Mouse (Mus musculus): Measurements from ENCODE around the gene Gm13420. TPM values are rescaled to one million over a fixed set of nuclear protein-coding genes. Genes with fewer than 3 reads are reported as not detected.
"Not testable (repeated sequence)": the region's sequence is repeated elsewhere in the genome, so short reads cannot be mapped to it uniquely, and the experiment has no call there.

Gm13420 gene
- polyA plus RNA-seq, 1 experiment from 2014 or later: 0.21 TPM

DNA sequence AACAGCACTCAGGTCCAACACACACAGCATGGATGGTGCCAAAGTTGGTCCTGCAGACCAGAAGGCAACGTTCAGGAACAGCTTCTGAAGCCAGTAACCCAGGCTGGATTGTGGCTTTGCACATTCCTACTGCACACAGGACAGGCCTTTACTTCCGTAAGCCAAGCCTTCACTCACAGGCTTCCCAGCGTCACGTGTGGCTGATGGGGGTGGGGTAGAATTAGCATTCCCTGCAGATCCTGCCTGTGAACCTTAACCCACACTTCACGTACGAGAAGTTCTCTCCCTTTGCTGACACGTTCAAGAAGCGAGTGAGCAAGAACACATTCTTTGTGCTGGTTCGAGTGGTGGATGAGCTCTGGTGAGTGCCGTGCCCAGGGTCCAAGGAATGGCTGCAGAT lies 18.9 kb downstream of the Gm13420 start:
- no peak overlapping the region for H3K4me2 ChIP-seq
- H3K9ac ChIP-seq: no peak overlapping the region
- H3K9me3 ChIP-seq: no peaks in the 10 kb centered on the region
- 92% methylated on average over 10 of the region's 10 CpGs for WGBS
- no peak overlapping the region for H3K27ac ChIP-seq
- no peaks in the 10 kb centered on the region for H3K4me1 ChIP-seq
- no peak overlapping the region for H3K4me3 ChIP-seq
- no peak for ATAC-seq (replicated peaks)
- peaks cover 59% of the 10 kb centered on the region for H3K36me3 ChIP-seq (replicated peaks)
- H3K27me3 ChIP-seq (replicated peaks): no peaks in the 10 kb centered on the region

- no peaks in the 10 kb centered on the region for H3K27me3 ChIP-seq (replicated peaks)
- H3K27ac ChIP-seq: no peak overlapping the region
- H3K4me2 ChIP-seq: no peak overlapping the region
- no peak for ATAC-seq (replicated peaks)
- WGBS: 82% methylated on average over 3 of the region's 3 CpGs
- no peaks in the 10 kb centered on the region for H3K9me3 ChIP-seq
- H3K4me3 ChIP-seq: no peak overlapping the region
- H3K4me1 ChIP-seq: no peaks in the 10 kb centered on the region
- H3K36me3 ChIP-seq (replicated peaks): peaks cover 54% of the 10 kb centered on the region
- H3K9ac ChIP-seq: no peak overlapping the region
Observed at GRCm38 (mm10) chr2:29731545-29731944, 19.9 kb downstream of the Gm13420 start.

DNA sequence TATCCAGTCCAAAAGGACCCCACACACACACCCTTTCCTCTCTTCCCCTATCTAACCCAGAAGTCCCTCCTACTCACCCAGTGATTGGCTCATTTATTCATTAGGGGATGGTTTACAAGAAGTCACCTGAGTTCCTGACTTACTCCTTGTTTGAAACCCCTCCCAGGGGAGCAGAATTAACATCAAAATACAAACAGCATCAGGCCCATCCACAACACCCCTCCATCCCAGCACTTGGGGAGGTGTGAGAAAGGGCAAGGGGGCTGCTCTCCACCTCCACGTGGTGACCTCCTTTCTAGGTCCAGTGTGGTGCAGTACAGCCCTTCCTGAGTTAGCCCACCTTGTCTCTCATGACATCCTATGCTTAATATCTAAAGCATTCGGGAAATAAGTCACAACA lies 22.0 kb downstream of the Gm13420 start:
- 52% methylated on average over 2 of the region's 2 CpGs for WGBS
- H3K36me3 ChIP-seq (replicated peaks): peaks cover 62% of the 10 kb centered on the region

GRCm38 (mm10) chr2:29724664-29725365 lies 26.7 kb downstream of the Gm13420 start:
- H3K9ac ChIP-seq: no peak overlapping the region
- no peak overlapping the region for H3K4me3 ChIP-seq
- no peaks in the 10 kb centered on the region for H3K27me3 ChIP-seq (replicated peaks)
- WGBS: 84% methylated on average over 5 of the region's 5 CpGs
- H3K4me2 ChIP-seq: no peak overlapping the region
- H3K9me3 ChIP-seq: no peaks in the 10 kb centered on the region
- H3K27ac ChIP-seq: no peak overlapping the region
- ATAC-seq (replicated peaks): no peak
- H3K4me1 ChIP-seq: no peaks in the 10 kb centered on the region
- H3K36me3 ChIP-seq (replicated peaks): peaks cover 53% of the 10 kb centered on the region

More for the DNA sequence above, 22.0 kb downstream of the Gm13420 start:
- no peak overlapping the region for H3K4me3 ChIP-seq
- no peak for ATAC-seq (replicated peaks)
- no peak overlapping the region for H3K9ac ChIP-seq
- H3K9me3 ChIP-seq: no peaks in the 10 kb centered on the region
- no peaks in the 10 kb centered on the region for H3K27me3 ChIP-seq (replicated peaks)
- H3K27ac ChIP-seq: no peak overlapping the region
- no peak overlapping the region for H3K4me2 ChIP-seq
- no peaks in the 10 kb centered on the region for H3K4me1 ChIP-seq

- Histone ChIP-seq H3K4me3 (no peak overlapping the region), H3K9ac (no peak overlapping the region), H3K4me1 (no peaks in the 10 kb centered on the region), H3K4me2 (no peak overlapping the region), H3K27ac (no peak overlapping the region), H3K27me3 (replicated peaks) (no peaks in the 10 kb centered on the region), H3K9me3 (no peaks in the 10 kb centered on the region), H3K36me3 (replicated peaks) (peaks cover 45% of the 10 kb centered on the region; the same call in 1 of the 2 replicates)
- no peak for ATAC-seq (replicated peaks)
- WGBS: 98% methylated on average over 3 of the region's 3 CpGs
Observed at GRCm38 (mm10) chr2:29723132-29723531, 28.4 kb downstream of the Gm13420 start.

GRCm38 (mm10) chr2:29718581-29718980 lies 32.9 kb downstream of the Gm13420 start:
- H3K27me3 ChIP-seq (replicated peaks): no peaks in the 10 kb centered on the region
- no peak for ATAC-seq (replicated peaks)
- H3K9ac ChIP-seq: no peak overlapping the region
- no peak overlapping the region for H3K27ac ChIP-seq
- no peak overlapping the region for H3K4me2 ChIP-seq
- H3K4me3 ChIP-seq: no peak overlapping the region
- peaks cover 17% of the 10 kb centered on the region; the same call in 1 of the 2 replicates for H3K36me3 ChIP-seq (replicated peaks)
- no peaks in the 10 kb centered on the region for H3K4me1 ChIP-seq
- WGBS: 90% methylated on average over 5 of the region's 5 CpGs
- H3K9me3 ChIP-seq: no peaks in the 10 kb centered on the region

DNA sequence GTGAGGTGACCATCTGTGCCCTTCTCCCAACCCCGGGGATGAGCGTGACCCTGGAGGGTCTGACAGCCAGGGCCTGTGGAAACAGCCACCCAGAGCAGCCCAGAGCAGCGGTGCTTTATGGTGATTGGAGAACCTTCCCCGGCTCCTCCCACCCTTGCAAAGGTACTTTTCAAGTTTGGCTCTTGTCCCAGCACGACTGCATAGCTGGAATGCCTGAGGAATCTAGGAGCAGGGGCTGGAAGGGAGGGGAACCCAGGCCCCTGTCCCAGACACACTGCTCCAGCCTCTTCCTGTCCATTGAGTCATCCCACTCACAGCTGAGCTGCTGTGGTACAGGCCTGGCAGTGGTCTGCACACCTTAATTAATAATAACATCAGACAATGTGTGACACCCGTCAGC lies 34.8 kb downstream of the Gm13420 start:
- Histone ChIP-seq H3K27me3 (replicated peaks) (no peaks in the 10 kb centered on the region), H3K4me1 (no peaks in the 10 kb centered on the region), H3K4me2 (no peak overlapping the region), H3K36me3 (replicated peaks) (peaks cover 12% of the 10 kb centered on the region; the same call in 1 of the 2 replicates), H3K9me3 (no peaks in the 10 kb centered on the region), H3K4me3 (no peak overlapping the region), H3K27ac (no peak overlapping the region; the same call in 1 of the 2 replicates), H3K9ac (no peak overlapping the region)
- WGBS: 20% methylated on average over 6 of the region's 6 CpGs
- no peak for ATAC-seq (replicated peaks)

- ATAC-seq (replicated peaks): no peak
- no peaks in the 10 kb centered on the region for H3K27me3 ChIP-seq (replicated peaks)
- 47% methylated on average over 7 of the region's 7 CpGs for WGBS
- no peaks in the 10 kb centered on the region for H3K9me3 ChIP-seq
- H3K9ac ChIP-seq: no peak overlapping the region
- no peaks in the 10 kb centered on the region for H3K4me1 ChIP-seq
- H3K4me2 ChIP-seq: no peak overlapping the region
- no peak overlapping the region; the same call in 1 of the 2 replicates for H3K27ac ChIP-seq
- H3K4me3 ChIP-seq: no peak overlapping the region
- peaks cover 13% of the 10 kb centered on the region; the same call in 1 of the 2 replicates for H3K36me3 ChIP-seq (replicated peaks)
Observed at GRCm38 (mm10) chr2:29716143-29716542, 35.3 kb downstream of the Gm13420 start.

GRCm38 (mm10) chr2:29714127-29714526 lies 37.4 kb downstream of the Gm13420 start:
- Histone ChIP-seq H3K36me3 (replicated peaks) (peaks cover 12% of the 10 kb centered on the region; the same call in 1 of the 2 replicates), H3K4me1 (no peaks in the 10 kb centered on the region), H3K27ac (no peak overlapping the region), H3K4me3 (no peak overlapping the region), H3K9me3 (no peaks in the 10 kb centered on the region), H3K4me2 (no peak overlapping the region), H3K27me3 (replicated peaks) (no peaks in the 10 kb centered on the region), H3K9ac (no peak overlapping the region)
- WGBS: 96% methylated on average over 5 of the region's 5 CpGs
- ATAC-seq (replicated peaks): no peak

GRCm38 (mm10) chr2:29713501-29713900 lies 38.0 kb downstream of the Gm13420 start:
- Histone ChIP-seq H3K9me3 (no peaks in the 10 kb centered on the region), H3K4me3 (no peak overlapping the region), H3K4me2 (no peak overlapping the region), H3K36me3 (replicated peaks) (peaks cover 12% of the 10 kb centered on the region; the same call in 1 of the 2 replicates), H3K9ac (no peak overlapping the region), H3K4me1 (no peaks in the 10 kb centered on the region), H3K27me3 (replicated peaks) (no peaks in the 10 kb centered on the region), H3K27ac (no peak overlapping the region)
- 100% methylated on average over 2 of the region's 2 CpGs for WGBS
- ATAC-seq (replicated peaks): no peak

GRCm38 (mm10) chr2:29711877-29712276 lies 39.6 kb downstream of the Gm13420 start:
- no peak overlapping the region for H3K4me3 ChIP-seq
- no peak overlapping the region for H3K9ac ChIP-seq
- no peak overlapping the region for H3K27ac ChIP-seq
- H3K4me1 ChIP-seq: no peaks in the 10 kb centered on the region
- H3K4me2 ChIP-seq: no peak overlapping the region
- H3K36me3 ChIP-seq (replicated peaks): peaks cover 22% of the 10 kb centered on the region
- no peak for ATAC-seq (replicated peaks)
- no peaks in the 10 kb centered on the region for H3K9me3 ChIP-seq
- no peaks in the 10 kb centered on the region for H3K27me3 ChIP-seq (replicated peaks)
- WGBS: 88% methylated on average over 5 of the region's 5 CpGs

DNA sequence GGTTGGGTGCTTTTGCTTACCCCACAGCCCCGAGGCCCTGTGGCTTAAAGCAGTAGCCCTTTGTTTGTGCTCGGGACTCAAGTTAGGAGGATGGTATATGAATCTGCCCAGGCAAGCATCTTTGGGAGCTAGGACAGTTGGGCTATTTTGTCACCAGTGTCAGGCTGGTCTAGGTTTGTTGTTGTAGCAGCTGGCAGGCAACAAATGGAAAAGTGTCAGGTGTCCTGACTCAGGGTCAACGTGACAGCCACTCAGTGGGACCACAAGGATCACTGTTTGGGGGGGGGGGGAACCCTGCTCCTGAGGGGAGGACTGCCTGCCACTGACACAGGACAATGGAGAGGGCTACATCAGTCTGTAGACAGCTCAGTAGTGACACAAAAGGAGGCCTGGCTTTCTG lies 40.4 kb downstream of the Gm13420 start:
- no peaks in the 10 kb centered on the region for H3K4me1 ChIP-seq
- no peak overlapping the region for H3K9ac ChIP-seq
- H3K4me2 ChIP-seq: no peak overlapping the region
- WGBS: 78% methylated on average over 3 of the region's 3 CpGs
- ATAC-seq (replicated peaks): no peak
- no peaks in the 10 kb centered on the region for H3K27me3 ChIP-seq (replicated peaks)
- H3K9me3 ChIP-seq: no peaks in the 10 kb centered on the region
- H3K4me3 ChIP-seq: no peak overlapping the region
- H3K27ac ChIP-seq: no peak overlapping the region
- H3K36me3 ChIP-seq (replicated peaks): peaks cover 22% of the 10 kb centered on the region

- H3K9ac ChIP-seq: not testable (repeated sequence)
Observed at GRCm38 (mm10) chr2:29708209-29708608, 43.3 kb downstream of the Gm13420 start.

More at GRCm38 (mm10) chr2:29708209-29708608, 43.3 kb downstream of the Gm13420 start:
- not testable (repeated sequence) for H3K27ac ChIP-seq; H3K9me3 ChIP-seq; H3K4me2 ChIP-seq; H3K4me1 ChIP-seq; ATAC-seq (replicated peaks); H3K27me3 ChIP-seq (replicated peaks); H3K4me3 ChIP-seq
- H3K36me3 ChIP-seq (replicated peaks): peaks cover 43% of the 10 kb centered on the region
- WGBS: 97% methylated on average over 4 of the region's 4 CpGs

Data from midbrain, embryonic 15.5 days (tissue).